Mouse (Mus musculus) neural tube, embryonic 13.5 days (tissue): Measurements from ENCODE around the gene Ube2j1. TPM values are rescaled to one million over a fixed set of nuclear protein-coding genes. Genes with fewer than 3 reads are reported as not detected.

Experiments
- ATAC-seq: fragments of 200-750 bp; cut with Nextera tagmentation; 2 replicates; pipeline ENCODE4 v1.8.0; 2017; ENCODE audit warnings: low read depth, mild to moderate bottlenecking, moderate TSS enrichment, moderate library complexity
- H3K27ac ChIP-seq: fragments of 300-500 bp; sonication (generic); replicated peaks from 2 replicates; pipeline ENCODE4 v1.5.1; 2015; ENCODE audit warnings: moderate library complexity, mild to moderate bottlenecking, inconsistent platforms
- H3K27me3 ChIP-seq: fragments of 300-500 bp; sonication (generic); 2 replicates; pipeline ENCODE4 v1.6.1; 2015; ENCODE audit warnings: mild to moderate bottlenecking, inconsistent platforms
- H3K36me3 ChIP-seq: fragments of 300-500 bp; sonication (generic); 2 replicates; pipeline ENCODE4 v1.6.1; 2015; ENCODE audit warnings: mild to moderate bottlenecking, inconsistent platforms
- H3K4me1 ChIP-seq: fragments of 300-500 bp; sonication (generic); replicated peaks from 2 replicates; pipeline ENCODE4 v1.6.1; 2015; ENCODE audit warnings: inconsistent platforms
- H3K4me2 ChIP-seq: fragments of 300-500 bp; sonication (generic); 2 replicates; pipeline ENCODE4 v1.6.1; 2015; ENCODE audit warnings: inconsistent platforms, mild to moderate bottlenecking, moderate library complexity
- H3K4me3 ChIP-seq: fragments of 300-500 bp; sonication (generic); 2 replicates; pipeline ENCODE4 v1.5.1; 2015; ENCODE audit warnings: mild to moderate bottlenecking, inconsistent platforms
- H3K9ac ChIP-seq: fragments of 300-500 bp; sonication (generic); 2 replicates; pipeline ENCODE4 v1.6.1; 2015; ENCODE audit warnings: moderate library complexity, mild to moderate bottlenecking, inconsistent platforms
- H3K9me3 ChIP-seq: fragments of 300-500 bp; sonication (generic); 2 replicates; pipeline ENCODE4 v1.6.1; 2016; ENCODE audit warnings: inconsistent platforms
- WGBS: fragments of 180-500 bp; shearing (Covaris S2); methylation state at CpG from one replicate; pipeline ENCODE4 v1.1.7; 2015; 5-methylcytosine and 5-hydroxymethylcytosine counted together
- polyA plus RNA-seq: library from polyadenylated mRNA; unstranded; fragments of >200 nt; fragmentation: Nextera tagmentation; extraction: Ambion mirVana; gene quantifications from 2 replicates; pipeline ENCODE4 v1.2.1, GENCODE M21; 2015

Gene Ube2j1
- polyA plus RNA-seq, 1 experiment from 2014 or later, result 63.9 TPM

DNA sequence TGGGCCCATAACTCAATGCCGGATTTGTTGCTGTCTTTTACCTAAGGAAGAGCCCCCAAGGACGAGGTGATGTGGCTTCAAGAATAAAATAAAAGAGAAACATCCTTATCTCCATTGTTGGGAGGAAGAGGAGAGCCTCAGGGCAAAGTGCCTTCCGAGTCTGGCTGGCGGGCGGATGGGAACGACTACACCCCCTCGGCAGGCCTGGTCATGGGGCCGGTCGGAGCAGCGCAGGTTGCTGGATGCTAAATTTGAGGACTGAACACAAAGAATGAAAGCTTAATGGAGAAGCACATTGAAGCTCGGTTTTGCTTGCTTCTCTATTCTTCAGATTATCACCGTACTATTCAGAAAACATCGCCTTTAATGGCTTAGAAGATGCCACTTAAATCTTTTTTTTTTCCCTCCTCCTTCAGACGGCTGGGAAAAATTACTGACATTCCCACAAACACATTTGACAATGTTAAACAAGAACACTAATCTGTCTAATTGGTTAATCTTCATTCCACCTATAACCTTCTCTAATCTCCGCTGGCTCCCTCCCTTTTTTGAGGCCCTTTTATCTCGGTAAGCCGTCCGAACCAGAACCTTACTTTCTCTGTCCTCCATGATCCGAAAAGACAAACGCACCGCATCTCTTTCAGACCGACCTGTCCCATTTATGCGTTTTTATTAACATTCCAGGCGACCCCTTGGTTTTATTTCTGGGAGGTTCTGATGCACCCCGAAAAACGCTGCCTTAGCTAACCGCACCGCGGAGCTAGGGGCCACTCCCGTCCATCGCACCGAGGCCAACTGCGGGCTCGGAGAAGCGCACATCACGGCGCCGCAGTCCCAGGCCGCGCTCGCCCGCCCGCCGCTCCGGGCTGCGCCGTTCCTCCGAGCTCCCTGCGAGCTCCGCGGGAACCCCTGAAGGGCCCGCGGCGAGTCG, 687 bp upstream of the Ube2j1 start:
- peak overlapping the region; percentile 84 for H3K4me3 ChIP-seq
- peak overlapping the region; percentile 90 for H3K9ac ChIP-seq
- peak; percentile 88 for ATAC-seq

DNA sequence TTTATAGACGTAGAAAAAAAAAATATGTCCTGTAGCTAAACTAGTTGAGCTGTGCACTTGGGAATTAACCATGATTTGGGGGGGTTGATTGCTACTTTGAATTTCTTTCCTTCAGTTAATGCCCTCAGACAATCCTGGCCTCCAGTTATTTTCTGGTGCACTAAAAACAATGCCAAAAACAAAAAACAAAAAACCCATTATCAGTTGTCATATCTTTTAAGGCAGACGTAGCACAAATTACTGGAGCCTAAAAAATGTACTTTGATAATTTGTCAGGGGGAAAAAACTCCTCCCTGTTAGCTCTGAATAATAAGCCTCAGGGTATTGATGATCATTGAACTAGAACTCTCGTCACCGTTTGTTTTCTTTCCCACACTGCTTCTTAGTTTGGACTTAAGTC, 829 bp downstream of the Ube2j1 start:
- H3K27ac ChIP-seq, result peak overlapping the region; percentile 97
- H3K4me1 ChIP-seq, result peaks cover 41% of the 10 kb centered on the region
- H3K4me3 ChIP-seq, result peak overlapping the region; percentile 84
- H3K4me2 ChIP-seq, result peak overlapping the region; percentile 62
- peak overlapping the region; percentile 90 for H3K9ac ChIP-seq
- ATAC-seq, result no peak
- peaks cover 34% of the 10 kb centered on the region for H3K36me3 ChIP-seq
- WGBS, result 3% methylated on average over 4 of the region's 4 CpGs
- 0 out of 2 replicates have a peak, but pooled peaks cover 6% of the 10 kb centered on the region for H3K9me3 ChIP-seq
- no peaks in the 10 kb centered on the region for H3K27me3 ChIP-seq

More for the DNA sequence above, 687 bp upstream of the Ube2j1 start:
- Histone ChIP-seq H3K4me2 (peak overlapping the region; percentile 62), H3K4me1 (peaks cover 41% of the 10 kb centered on the region), H3K36me3 (peaks cover 28% of the 10 kb centered on the region), H3K9me3 (0 out of 2 replicates have a peak, but pooled peaks cover 6% of the 10 kb centered on the region), H3K27ac (peak overlapping the region; percentile 97), H3K27me3 (no peaks in the 10 kb centered on the region)
- 1% methylated on average over 50 of the region's 55 CpGs for WGBS

DNA sequence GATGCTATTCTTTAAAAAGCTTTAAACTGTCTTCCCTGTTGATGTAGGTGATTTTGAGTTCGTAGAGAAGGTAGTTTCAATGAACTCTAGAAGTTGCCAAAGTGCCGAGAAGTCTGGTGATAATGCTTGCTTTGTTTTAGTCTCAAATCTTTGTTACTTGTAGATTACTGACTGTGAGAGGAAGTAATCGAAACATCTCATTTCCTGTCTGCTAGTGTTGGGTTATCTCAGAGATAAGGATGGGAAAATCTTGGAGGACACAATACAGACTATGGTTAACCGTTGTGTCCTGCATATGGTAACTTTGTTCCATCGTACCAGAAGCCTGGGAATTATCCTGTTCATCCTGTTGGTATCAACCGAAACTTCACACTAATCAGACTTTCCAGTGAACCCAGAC, 2.3 kb downstream of the Ube2j1 start:
- 84% methylated on average over 6 of the region's 6 CpGs for WGBS
- no peak for ATAC-seq
- no peak overlapping the region for H3K27ac ChIP-seq

DNA sequence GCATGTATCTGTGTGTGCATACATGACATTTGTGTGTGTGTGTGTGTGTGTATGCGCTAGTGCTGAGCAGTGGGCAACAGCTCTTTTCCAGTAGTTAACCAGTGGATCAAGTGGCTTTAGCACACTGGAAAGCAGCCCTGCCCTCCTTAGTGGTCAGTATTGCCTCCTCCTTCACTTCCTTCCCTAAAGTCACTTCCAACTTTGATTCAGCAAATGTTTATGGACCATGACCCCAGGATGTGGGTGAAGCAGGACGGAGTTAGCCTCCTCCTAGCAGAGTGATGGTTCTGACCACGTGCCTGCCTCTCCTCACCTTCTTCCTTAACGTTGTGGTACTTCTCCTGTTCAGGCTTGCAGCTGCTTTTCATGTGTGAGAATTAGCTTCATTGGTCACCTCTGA, 8.6 kb downstream of the Ube2j1 start:
- Histone ChIP-seq H3K27ac (no peak overlapping the region), H3K27me3 (no peaks in the 10 kb centered on the region), H3K9ac (no peak overlapping the region), H3K4me1 (no peaks in the 10 kb centered on the region), H3K36me3 (peaks cover 78% of the 10 kb centered on the region), H3K4me2 (no peak overlapping the region), H3K4me3 (no peak overlapping the region), H3K9me3 (0 out of 2 replicates have a peak, but pooled peaks cover 5% of the 10 kb centered on the region)
- ATAC-seq, result no peak
- WGBS, result 83% methylated on average over 4 of the region's 4 CpGs

More for the DNA sequence above, 2.3 kb downstream of the Ube2j1 start:
- Histone ChIP-seq H3K4me1 (peaks cover 40% of the 10 kb centered on the region), H3K4me2 (no peak overlapping the region), H3K27me3 (no peaks in the 10 kb centered on the region), H3K4me3 (no peak overlapping the region), H3K9ac (no peak overlapping the region), H3K9me3 (0 out of 2 replicates have a peak, but pooled peaks cover 6% of the 10 kb centered on the region), H3K36me3 (peaks cover 29% of the 10 kb centered on the region)

DNA sequence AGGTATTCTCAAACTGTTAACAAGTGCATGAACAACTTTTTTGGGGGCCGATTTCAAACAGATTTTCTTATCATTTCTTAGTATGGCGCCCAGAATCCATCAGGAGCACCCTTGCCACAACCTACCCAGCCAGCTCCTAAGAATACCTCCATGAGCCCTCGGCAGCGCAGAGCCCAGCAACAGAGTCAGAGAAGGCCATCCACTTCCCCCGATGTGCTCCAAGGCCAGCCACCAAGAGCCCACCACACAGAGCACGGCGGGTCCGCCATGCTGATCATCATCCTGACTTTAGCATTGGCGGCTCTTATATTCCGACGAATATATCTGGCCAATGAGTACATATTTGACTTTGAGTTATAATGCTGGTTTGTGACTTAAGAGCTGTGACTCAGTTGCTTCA, 18.4 kb downstream of the Ube2j1 start:
- Histone ChIP-seq H3K9me3 (no peaks in the 10 kb centered on the region), H3K36me3 (peaks cover 74% of the 10 kb centered on the region), H3K4me3 (no peak overlapping the region), H3K9ac (no peak overlapping the region), H3K4me1 (no peaks in the 10 kb centered on the region), H3K27ac (no peak overlapping the region), H3K4me2 (no peak overlapping the region), H3K27me3 (no peaks in the 10 kb centered on the region)
- ATAC-seq, result no peak
- WGBS, result 97% methylated on average over 11 of the region's 11 CpGs

DNA sequence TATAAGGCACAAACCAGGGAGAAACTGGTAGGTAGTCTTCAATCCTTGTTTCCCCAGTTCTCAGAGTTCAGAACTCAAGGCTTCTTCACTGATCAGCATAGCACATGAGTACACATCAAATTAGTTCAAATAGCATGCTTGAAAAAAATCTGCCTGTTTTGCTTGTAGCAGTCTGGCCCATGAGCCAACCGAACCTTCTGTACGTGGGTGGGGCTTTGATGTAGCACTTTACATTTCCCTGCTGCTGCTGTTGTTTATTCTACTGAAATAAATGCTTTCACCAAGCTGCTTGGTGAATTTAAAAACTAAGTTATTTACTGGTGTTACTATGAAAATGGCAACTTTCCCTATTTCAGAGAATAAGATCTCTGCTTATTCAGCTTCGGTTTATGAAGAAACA, 20.8 kb downstream of the Ube2j1 start:
- H3K27ac ChIP-seq, result no peak overlapping the region
- H3K4me1 ChIP-seq, result no peaks in the 10 kb centered on the region
- H3K36me3 ChIP-seq, result peaks cover 54% of the 10 kb centered on the region
- H3K27me3 ChIP-seq, result no peaks in the 10 kb centered on the region
- ATAC-seq, result no peak
- no peaks in the 10 kb centered on the region for H3K9me3 ChIP-seq
- H3K4me2 ChIP-seq, result no peak overlapping the region
- no peak overlapping the region for H3K9ac ChIP-seq
- no peak overlapping the region for H3K4me3 ChIP-seq
- WGBS, result 95% methylated on average over 3 of the region's 3 CpGs

DNA sequence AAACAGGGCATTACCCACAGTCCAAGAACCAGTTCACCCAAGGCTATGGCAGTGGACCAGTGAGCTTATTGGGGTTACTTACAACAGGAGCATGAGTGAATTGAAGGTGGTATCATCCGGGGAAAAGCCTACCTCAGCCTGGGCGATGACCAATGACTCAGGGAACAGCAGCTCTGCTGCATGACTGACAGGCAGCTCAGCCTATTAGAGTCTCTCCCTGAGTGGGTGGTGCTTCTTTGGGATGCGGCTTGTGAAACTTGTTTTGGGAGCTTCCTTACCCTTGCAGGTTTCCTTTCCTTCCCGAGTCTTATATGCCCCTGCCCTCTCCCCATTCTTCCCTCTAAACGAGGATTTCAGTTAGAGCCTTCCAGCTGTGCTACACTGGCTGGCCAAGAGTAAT, 21.4 kb downstream of the Ube2j1 start:
- peaks cover 49% of the 10 kb centered on the region for H3K36me3 ChIP-seq
- H3K4me1 ChIP-seq, result no peaks in the 10 kb centered on the region
- WGBS, result 88% methylated on average over 5 of the region's 5 CpGs
- no peak overlapping the region for H3K4me2 ChIP-seq
- no peaks in the 10 kb centered on the region for H3K9me3 ChIP-seq
- H3K27ac ChIP-seq, result no peak overlapping the region
- no peak for ATAC-seq
- H3K9ac ChIP-seq, result no peak overlapping the region
- no peak overlapping the region for H3K4me3 ChIP-seq
- H3K27me3 ChIP-seq, result no peaks in the 10 kb centered on the region

DNA sequence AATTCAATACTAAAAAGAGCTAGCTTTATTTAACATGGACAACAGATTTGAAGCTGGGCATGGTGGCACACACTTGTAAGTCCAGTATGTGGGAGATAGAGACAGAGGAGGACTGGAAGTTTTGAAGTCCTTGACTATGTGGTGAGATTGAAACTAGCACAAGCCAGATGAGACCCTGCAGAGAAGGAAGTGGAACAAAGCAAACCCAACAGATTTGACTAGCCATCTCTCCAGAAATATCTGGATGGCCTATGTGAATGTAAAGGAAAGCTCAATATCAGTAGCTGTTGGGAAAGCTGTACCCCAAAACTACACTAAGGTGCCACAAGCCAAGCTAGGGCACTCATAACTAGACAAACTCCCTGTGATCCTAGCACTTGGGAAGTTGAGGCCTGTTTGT, 23.2 kb downstream of the Ube2j1 start:
- H3K4me2 ChIP-seq, result no peak overlapping the region
- no peaks in the 10 kb centered on the region for H3K9me3 ChIP-seq
- H3K27ac ChIP-seq, result no peak overlapping the region
- no peaks in the 10 kb centered on the region for H3K27me3 ChIP-seq
- H3K36me3 ChIP-seq, result peaks cover 34% of the 10 kb centered on the region
- ATAC-seq, result no peak
- H3K4me3 ChIP-seq, result no peak overlapping the region
- no peaks in the 10 kb centered on the region for H3K4me1 ChIP-seq
- no peak overlapping the region for H3K9ac ChIP-seq

DNA sequence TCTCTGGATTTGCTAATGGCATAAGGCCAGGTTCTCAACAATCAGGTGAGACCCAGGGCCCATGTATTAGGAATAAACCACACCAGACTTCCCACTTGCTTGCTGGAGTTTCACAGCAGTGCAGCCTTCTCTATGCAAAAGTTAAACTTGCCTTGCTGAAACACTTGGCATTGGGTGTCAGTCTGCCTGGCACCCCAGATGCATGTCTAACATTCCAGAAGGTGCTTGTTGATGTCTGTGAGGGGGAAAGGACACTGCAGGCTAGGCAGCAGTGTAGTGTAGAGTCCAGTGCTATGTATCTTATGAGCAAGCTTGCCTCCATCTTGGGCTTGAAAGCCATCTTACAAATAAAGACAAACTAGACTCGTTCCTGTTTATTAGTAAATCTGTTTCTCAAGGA, 25.1 kb downstream of the Ube2j1 start:
- H3K27ac ChIP-seq, result no peak overlapping the region
- no peaks in the 10 kb centered on the region for H3K9me3 ChIP-seq
- peaks cover 17% of the 10 kb centered on the region for H3K36me3 ChIP-seq
- H3K4me1 ChIP-seq, result no peaks in the 10 kb centered on the region
- H3K4me3 ChIP-seq, result no peak overlapping the region
- H3K9ac ChIP-seq, result no peak overlapping the region
- ATAC-seq, result no peak
- no peak overlapping the region for H3K4me2 ChIP-seq
- H3K27me3 ChIP-seq, result no peaks in the 10 kb centered on the region
- 94% methylated on average over 1 of the region's 1 CpGs for WGBS

DNA sequence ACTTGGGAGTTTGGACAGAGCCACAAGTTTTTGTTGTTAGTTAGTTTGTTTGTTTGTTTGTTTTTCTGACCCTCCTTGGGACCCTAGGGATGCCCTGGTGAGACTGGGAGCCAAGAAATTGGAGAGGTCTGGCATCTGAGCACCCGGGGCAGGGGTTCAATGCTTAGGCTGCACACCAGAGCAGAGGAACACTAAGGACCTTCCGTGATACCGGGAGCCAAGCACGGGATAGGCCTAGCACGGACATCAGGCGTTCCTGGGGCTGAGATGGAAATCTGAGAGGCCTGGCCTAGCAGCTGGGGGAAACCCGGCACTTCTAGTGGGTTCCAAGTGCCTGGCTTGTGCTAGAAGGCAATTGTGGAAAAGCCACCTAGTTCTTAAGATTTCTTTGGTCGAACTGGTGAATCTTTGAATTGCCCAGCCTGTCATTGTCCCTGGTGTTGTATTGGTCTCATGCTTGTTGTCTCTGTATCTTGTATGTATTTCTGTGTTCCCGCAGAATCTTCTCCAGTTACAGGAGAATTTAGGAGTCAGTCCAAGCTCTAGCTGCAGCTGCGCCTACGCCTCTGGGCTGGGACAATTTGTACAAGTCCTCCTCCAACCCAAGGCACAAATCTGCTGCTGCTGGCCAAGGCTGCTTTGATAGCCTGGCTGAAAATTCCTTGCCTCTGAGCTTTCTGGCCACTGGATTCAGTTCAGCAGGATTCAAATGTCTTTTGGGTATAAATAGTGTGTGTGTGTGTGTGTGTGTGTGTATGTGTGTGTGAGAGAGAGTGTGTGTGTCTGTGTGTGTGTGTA, 26.9 kb downstream of the Ube2j1 start:
- 80% methylated on average over 11 of the region's 11 CpGs for WGBS
- ATAC-seq, result no peak

DNA sequence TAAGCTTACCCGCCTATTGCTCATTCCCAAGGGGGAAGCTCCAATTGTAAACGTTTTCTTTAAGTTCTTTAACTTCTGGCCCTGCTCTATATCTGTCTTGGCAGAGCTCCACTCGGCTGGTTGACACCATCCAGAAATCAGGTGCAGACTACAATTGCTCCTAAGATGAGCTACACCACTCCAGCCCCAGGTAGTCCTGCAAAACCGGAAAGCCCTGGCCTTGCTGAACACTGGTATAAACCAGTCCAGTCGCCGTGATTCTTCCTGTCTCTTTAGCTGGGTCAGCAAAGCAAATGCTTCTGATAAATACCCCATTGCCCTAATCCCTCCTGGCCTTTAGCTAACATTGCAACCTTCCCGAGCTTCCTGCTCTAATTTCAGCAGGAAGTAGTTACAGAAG, 29.9 kb downstream of the Ube2j1 start:
- Histone ChIP-seq H3K4me1 (no peaks in the 10 kb centered on the region), H3K9me3 (no peaks in the 10 kb centered on the region), H3K27ac (no peak overlapping the region), H3K4me2 (no peak overlapping the region), H3K36me3 (no peaks in the 10 kb centered on the region), H3K9ac (no peak overlapping the region), H3K4me3 (no peak overlapping the region), H3K27me3 (no peaks in the 10 kb centered on the region)
- no peak for ATAC-seq
- 65% methylated on average over 7 of the region's 7 CpGs for WGBS

More for the DNA sequence above, 26.9 kb downstream of the Ube2j1 start:
- Histone ChIP-seq H3K27me3 (no peaks in the 10 kb centered on the region), H3K4me3 (no peak overlapping the region), H3K9ac (no peak overlapping the region), H3K4me1 (no peaks in the 10 kb centered on the region), H3K36me3 (0 out of 2 replicates have a peak, but pooled peaks cover 3% of the 10 kb centered on the region), H3K27ac (no peak overlapping the region), H3K9me3 (no peaks in the 10 kb centered on the region), H3K4me2 (no peak overlapping the region)

DNA sequence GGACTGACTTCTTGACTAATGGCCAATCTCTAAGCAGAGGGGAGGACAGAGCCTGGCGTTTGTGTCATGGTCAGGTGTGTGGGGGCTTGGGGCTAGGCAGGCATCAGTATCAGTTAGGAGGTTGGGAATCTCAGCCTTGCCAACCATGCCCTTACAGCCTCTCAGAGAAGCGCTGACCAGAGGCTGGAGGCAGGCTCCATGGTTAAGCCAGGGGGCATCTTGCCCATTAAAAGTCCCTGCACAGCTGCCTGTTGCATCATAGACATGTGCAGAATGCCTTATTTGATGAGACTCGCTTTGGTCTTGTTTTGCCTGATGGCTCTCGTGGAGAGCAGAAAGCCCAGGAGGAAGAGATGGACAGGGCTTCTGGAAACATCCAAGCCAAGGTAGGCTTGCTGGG, 31.8 kb downstream of the Ube2j1 start, which contains the start of gene Gabrr2:
Gene Gabrr2, plus strand, starts transcription at position 19 of the 400 bp plus-strand sequence.
- WGBS, result 87% methylated on average over 4 of the region's 4 CpGs
- H3K4me2 ChIP-seq, result no peak within 1 kb of the TSS
- H3K27me3 ChIP-seq, result no peaks in the 10 kb centered on the region
- no peak within 1 kb of the TSS for H3K27ac ChIP-seq
- no peaks in the 10 kb centered on the region for H3K4me1 ChIP-seq
- no peak for ATAC-seq
- no peaks in the 10 kb centered on the region for H3K36me3 ChIP-seq
- no peak within 1 kb of the TSS for H3K4me3 ChIP-seq
- H3K9ac ChIP-seq, result no peak within 1 kb of the TSS
- no peaks in the 10 kb centered on the region for H3K9me3 ChIP-seq
